Mouse (Mus musculus): Measurements from ENCODE around the gene Pde4d. TPM values are rescaled to one million over a fixed set of nuclear protein-coding genes. Genes with fewer than 3 reads are reported as not detected.

Pde4d gene
- polyA plus RNA-seq, 1 experiment from 2014 or later, result 14.6 TPM

DNA sequence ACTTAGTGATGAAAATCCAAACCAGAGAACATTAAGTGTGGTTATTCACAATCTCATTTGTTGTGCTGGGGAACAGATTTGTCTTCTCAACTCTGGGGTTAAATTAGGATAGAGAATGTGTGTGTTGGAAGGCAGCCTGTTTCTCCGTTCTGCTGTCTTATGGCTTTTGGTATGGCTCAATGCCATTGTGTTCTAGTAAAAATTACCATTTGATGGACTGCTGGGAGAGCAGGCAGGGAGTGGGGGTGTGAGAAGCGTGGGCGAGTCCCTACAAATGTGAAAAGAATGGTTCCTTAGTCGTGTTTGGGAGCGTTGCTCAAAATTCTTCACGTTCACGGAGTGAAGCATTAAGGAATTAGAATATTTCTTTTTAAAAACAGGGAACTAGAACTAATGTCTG, 597.4 kb downstream of the Pde4d start:
- Histone ChIP-seq H3K4me1 (ENCODE audit: control insufficient read depth, insufficient read depth, low read length) (no peaks in the 10 kb centered on the region), H3K27ac (replicated peaks; ENCODE audit: low read depth, low read length) (no peak overlapping the region), H3K4me2 (ENCODE audit: low read depth, low read length) (no peak overlapping the region), H3K9ac (replicated peaks; ENCODE audit: low read length) (no peak overlapping the region), H3K4me3 (ENCODE audit: low read depth, low read length) (no peak overlapping the region), H3K27me3 (ENCODE audit: control insufficient read depth, insufficient read depth, low read length) (no peaks in the 10 kb centered on the region), H3K9me3 (replicated peaks; ENCODE audit: control insufficient read depth, low read length) (no peaks in the 10 kb centered on the region), H3K36me3 (replicated peaks; ENCODE audit: control insufficient read depth, insufficient read depth, low read depth, low read length) (no peaks in the 10 kb centered on the region)
- no peak for DNase-seq (ENCODE audit: low spot score)
- 78% methylated on average over 7 of the region's 7 CpGs for WGBS
- ATAC-seq (replicated peaks; ENCODE audit: insufficient number of reproducible peaks, low FRiP score, low TSS enrichment, low read depth), result no peak

DNA sequence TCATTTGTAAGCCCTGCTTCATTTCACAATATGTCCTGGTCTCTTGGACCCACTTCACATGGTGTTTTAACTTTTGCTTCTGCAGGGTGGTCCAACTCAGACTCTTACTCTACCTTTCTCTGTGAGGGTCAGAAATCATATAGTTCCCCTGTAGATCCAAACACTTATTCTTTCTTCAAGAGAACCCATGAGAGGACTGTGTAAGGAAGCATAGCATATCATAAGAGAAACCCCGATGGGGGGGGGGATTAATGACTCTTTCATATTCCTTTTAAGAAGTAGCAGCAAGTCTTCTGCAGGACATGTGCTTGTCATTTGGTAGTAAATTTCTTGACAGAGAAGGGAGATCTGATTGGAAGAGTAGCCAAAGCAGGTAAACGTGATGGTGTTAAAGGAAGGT, 603.1 kb downstream of the Pde4d start:
- WGBS, result 75% methylated on average over 2 of the region's 2 CpGs
- no peak for ATAC-seq (replicated peaks; ENCODE audit: insufficient number of reproducible peaks, low FRiP score, low TSS enrichment, low read depth)
- no peaks in the 10 kb centered on the region for H3K4me1 ChIP-seq (ENCODE audit: control insufficient read depth, insufficient read depth, low read length)

GRCm38 (mm10) chr13:109053242-109054018, 603.7 kb downstream of the Pde4d start:
- H3K36me3 ChIP-seq (replicated peaks; ENCODE audit: control insufficient read depth, insufficient read depth, low read depth, low read length), result no peaks in the 10 kb centered on the region

More for the DNA sequence above, 603.1 kb downstream of the Pde4d start:
- no peak overlapping the region for H3K4me3 ChIP-seq (ENCODE audit: low read depth, low read length)
- no peak for DNase-seq (ENCODE audit: low spot score)
- H3K9ac ChIP-seq (replicated peaks; ENCODE audit: low read length), result no peak overlapping the region
- H3K36me3 ChIP-seq (replicated peaks; ENCODE audit: control insufficient read depth, insufficient read depth, low read depth, low read length), result no peaks in the 10 kb centered on the region
- H3K9me3 ChIP-seq (replicated peaks; ENCODE audit: control insufficient read depth, low read length), result no peaks in the 10 kb centered on the region
- no peaks in the 10 kb centered on the region for H3K27me3 ChIP-seq (ENCODE audit: control insufficient read depth, insufficient read depth, low read length)
- H3K4me2 ChIP-seq (ENCODE audit: low read depth, low read length), result no peak overlapping the region
- no peak overlapping the region for H3K27ac ChIP-seq (replicated peaks; ENCODE audit: low read depth, low read length)

DNA sequence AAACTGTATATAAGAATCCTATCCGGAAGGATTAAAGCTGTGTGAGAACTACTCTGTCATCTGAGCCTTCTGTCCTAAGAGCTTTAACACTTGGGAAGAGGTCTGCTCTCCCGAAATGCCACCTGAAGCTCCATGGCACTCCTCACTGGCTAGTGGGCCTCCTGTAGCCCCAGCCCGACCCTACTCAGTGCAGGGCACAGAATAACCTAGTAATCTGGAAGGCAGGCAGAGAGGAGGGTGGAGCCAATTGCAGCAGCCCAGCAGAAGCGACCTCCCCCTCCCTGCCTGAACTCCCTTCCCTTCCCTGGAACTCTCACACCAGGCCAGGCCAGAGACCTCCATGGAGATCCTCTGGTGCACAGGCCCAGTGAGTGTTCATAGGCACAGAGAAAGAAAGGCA, 608.3 kb downstream of the Pde4d start:
- WGBS, result 26% methylated on average over 4 of the region's 4 CpGs
- H3K36me3 ChIP-seq (replicated peaks; ENCODE audit: control insufficient read depth, insufficient read depth, low read depth, low read length), result no peaks in the 10 kb centered on the region
- H3K27me3 ChIP-seq (ENCODE audit: control insufficient read depth, insufficient read depth, low read length), result no peaks in the 10 kb centered on the region
- DNase-seq (ENCODE audit: low spot score) (no peak), ATAC-seq (replicated peaks; ENCODE audit: insufficient number of reproducible peaks, low FRiP score, low TSS enrichment, low read depth) (no peak)
- no peak overlapping the region for H3K4me2 ChIP-seq (ENCODE audit: low read depth, low read length)
- no peak overlapping the region for H3K27ac ChIP-seq (replicated peaks; ENCODE audit: low read depth, low read length)
- no peak overlapping the region for H3K9ac ChIP-seq (replicated peaks; ENCODE audit: low read length)
- H3K9me3 ChIP-seq (replicated peaks; ENCODE audit: control insufficient read depth, low read length), result no peaks in the 10 kb centered on the region
- no peaks in the 10 kb centered on the region for H3K4me1 ChIP-seq (ENCODE audit: control insufficient read depth, insufficient read depth, low read length)
- no peak overlapping the region for H3K4me3 ChIP-seq (ENCODE audit: low read depth, low read length)

More at GRCm38 (mm10) chr13:109053242-109054018, 603.7 kb downstream of the Pde4d start:
- H3K9ac ChIP-seq (replicated peaks; ENCODE audit: low read length), result no peak overlapping the region
- ATAC-seq (replicated peaks; ENCODE audit: insufficient number of reproducible peaks, low FRiP score, low TSS enrichment, low read depth), result no peak
- no peak overlapping the region for H3K27ac ChIP-seq (replicated peaks; ENCODE audit: low read depth, low read length)
- no peak overlapping the region for H3K4me3 ChIP-seq (ENCODE audit: low read depth, low read length)
- no peak for DNase-seq (ENCODE audit: low spot score)
- WGBS, result 71% methylated on average over 10 of the region's 10 CpGs
- no peaks in the 10 kb centered on the region for H3K27me3 ChIP-seq (ENCODE audit: control insufficient read depth, insufficient read depth, low read length)
- H3K4me1 ChIP-seq (ENCODE audit: control insufficient read depth, insufficient read depth, low read length), result no peaks in the 10 kb centered on the region
- H3K4me2 ChIP-seq (ENCODE audit: low read depth, low read length), result no peak overlapping the region
- H3K9me3 ChIP-seq (replicated peaks; ENCODE audit: control insufficient read depth, low read length), result no peaks in the 10 kb centered on the region

DNA sequence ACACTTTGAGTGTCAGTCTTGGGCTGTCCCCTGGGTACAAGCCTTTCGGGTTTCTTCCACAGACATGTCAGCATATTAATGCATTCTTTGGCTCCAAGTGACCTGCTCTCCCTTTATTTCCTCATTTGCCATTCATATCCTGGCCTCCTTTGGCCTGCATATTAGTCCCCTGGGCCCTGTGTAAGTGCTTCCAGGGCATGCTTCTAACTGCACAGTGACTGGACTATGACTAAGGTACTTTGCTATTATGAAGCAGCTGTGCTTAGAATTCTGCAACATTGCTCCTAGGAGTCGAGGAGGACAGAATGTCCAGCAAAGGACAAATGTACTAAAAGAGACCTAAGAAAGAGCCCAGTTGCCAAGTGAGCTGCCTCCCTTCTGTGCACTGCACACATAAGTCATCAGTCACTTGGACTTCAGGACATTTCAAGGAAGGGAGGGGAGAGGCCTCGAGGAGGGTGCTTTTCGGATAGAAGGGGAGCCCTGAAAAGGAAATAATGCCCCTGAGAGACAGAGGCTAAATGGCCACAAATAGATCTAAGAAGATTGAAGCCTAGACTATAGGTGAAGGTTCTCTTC, 616.9 kb downstream of the Pde4d start:
- 68% methylated on average over 4 of the region's 4 CpGs for WGBS
- Histone ChIP-seq H3K9me3 (replicated peaks; ENCODE audit: control insufficient read depth, low read length) (no peaks in the 10 kb centered on the region), H3K4me1 (ENCODE audit: control insufficient read depth, insufficient read depth, low read length) (no peaks in the 10 kb centered on the region), H3K27me3 (ENCODE audit: control insufficient read depth, insufficient read depth, low read length) (no peaks in the 10 kb centered on the region), H3K4me3 (ENCODE audit: low read depth, low read length) (no peak overlapping the region), H3K27ac (replicated peaks; ENCODE audit: low read depth, low read length) (no peak overlapping the region), H3K9ac (replicated peaks; ENCODE audit: low read length) (no peak overlapping the region), H3K4me2 (ENCODE audit: low read depth, low read length) (no peak overlapping the region), H3K36me3 (replicated peaks; ENCODE audit: control insufficient read depth, insufficient read depth, low read depth, low read length) (no peaks in the 10 kb centered on the region)
- DNase-seq (ENCODE audit: low spot score) (no peak), ATAC-seq (replicated peaks; ENCODE audit: insufficient number of reproducible peaks, low FRiP score, low TSS enrichment, low read depth) (no peak)

DNA sequence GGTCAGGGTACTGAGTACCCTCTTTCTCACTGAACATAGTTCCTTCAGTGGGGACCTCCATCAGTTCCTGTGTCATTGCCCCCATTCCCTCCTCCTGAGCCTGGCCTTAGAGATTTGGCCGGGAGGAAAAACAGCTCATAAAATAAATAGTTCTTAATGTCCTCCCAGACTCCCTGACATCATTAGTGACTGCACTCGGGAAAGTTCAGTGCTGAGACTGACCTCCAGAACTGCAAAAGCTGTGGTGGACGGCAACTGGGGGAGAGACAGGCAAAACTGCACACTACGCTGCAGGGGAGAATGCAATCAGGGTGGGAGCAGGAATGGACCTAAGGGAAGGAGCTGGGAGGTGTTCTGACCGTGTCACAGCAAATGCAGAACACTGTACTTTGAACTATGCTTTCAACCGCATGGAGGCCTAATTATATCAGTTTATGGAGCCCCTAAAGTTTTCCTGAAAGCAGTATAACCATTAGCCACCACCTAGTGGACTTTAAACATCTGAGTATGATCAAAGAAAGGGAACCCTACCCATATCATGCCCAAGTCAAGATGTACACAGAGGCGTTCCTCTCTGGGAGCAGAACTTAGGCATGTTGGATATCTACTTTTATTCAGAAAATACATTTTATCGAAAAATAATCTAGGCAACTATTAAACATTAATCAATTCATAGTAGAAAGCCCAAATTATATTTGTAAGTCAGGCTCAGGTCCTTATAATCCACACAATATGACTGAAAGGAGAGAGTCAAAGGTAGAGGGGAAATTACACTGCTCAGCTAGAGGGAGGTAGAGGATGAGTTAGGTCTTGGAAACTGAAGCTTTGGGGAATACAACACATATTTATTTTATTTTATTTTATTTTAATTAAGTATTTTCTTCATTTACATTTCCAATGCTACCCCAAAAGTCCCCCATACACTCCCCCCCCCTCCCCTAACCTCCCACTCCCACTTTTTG, 618.8 kb downstream of the Pde4d start:
- 72% methylated on average over 8 of the region's 8 CpGs for WGBS
- no peak for ATAC-seq (replicated peaks; ENCODE audit: insufficient number of reproducible peaks, low FRiP score, low TSS enrichment, low read depth)
- Histone ChIP-seq H3K9ac (replicated peaks; ENCODE audit: low read length) (no peak overlapping the region), H3K4me3 (ENCODE audit: low read depth, low read length) (no peak overlapping the region), H3K27ac (replicated peaks; ENCODE audit: low read depth, low read length) (no peak overlapping the region), H3K4me2 (ENCODE audit: low read depth, low read length) (no peak overlapping the region), H3K27me3 (ENCODE audit: control insufficient read depth, insufficient read depth, low read length) (no peaks in the 10 kb centered on the region), H3K36me3 (replicated peaks; ENCODE audit: control insufficient read depth, insufficient read depth, low read depth, low read length) (no peaks in the 10 kb centered on the region), H3K4me1 (ENCODE audit: control insufficient read depth, insufficient read depth, low read length) (no peaks in the 10 kb centered on the region), H3K9me3 (replicated peaks; ENCODE audit: control insufficient read depth, low read length) (no peaks in the 10 kb centered on the region)
- no peak for DNase-seq (ENCODE audit: low spot score)

- Histone ChIP-seq H3K4me1 (ENCODE audit: control insufficient read depth, insufficient read depth, low read length) (no peaks in the 10 kb centered on the region), H3K36me3 (replicated peaks; ENCODE audit: control insufficient read depth, insufficient read depth, low read depth, low read length) (no peaks in the 10 kb centered on the region), H3K27me3 (ENCODE audit: control insufficient read depth, insufficient read depth, low read length) (no peaks in the 10 kb centered on the region), H3K9ac (replicated peaks; ENCODE audit: low read length) (no peak overlapping the region), H3K4me2 (ENCODE audit: low read depth, low read length) (no peak overlapping the region), H3K9me3 (replicated peaks; ENCODE audit: control insufficient read depth, low read length) (no peaks in the 10 kb centered on the region), H3K27ac (replicated peaks; ENCODE audit: low read depth, low read length) (no peak overlapping the region), H3K4me3 (ENCODE audit: low read depth, low read length) (no peak overlapping the region)
- WGBS, result 13% methylated on average over 2 of the region's 2 CpGs
- DNase-seq (ENCODE audit: low spot score), result no peak
- ATAC-seq (replicated peaks; ENCODE audit: insufficient number of reproducible peaks, low FRiP score, low TSS enrichment, low read depth), result no peak
Observed at GRCm38 (mm10) chr13:109073371-109073770, 623.6 kb downstream of the Pde4d start.

Measured in embryonic facial prominence, embryonic 11.5 days (tissue).